Mouse (Mus musculus): Measurements from ENCODE around the gene Gnao1.

The Gnao1 gene

GRCm38 (mm10) chr8:94012013-94012951 lies 202.5 kb downstream of the Gnao1 start, which contains the start of gene Amfr:
Gene Amfr (minus strand): TSS chr8:94012842.
- DNase-seq: peak; percentile 81

DNA sequence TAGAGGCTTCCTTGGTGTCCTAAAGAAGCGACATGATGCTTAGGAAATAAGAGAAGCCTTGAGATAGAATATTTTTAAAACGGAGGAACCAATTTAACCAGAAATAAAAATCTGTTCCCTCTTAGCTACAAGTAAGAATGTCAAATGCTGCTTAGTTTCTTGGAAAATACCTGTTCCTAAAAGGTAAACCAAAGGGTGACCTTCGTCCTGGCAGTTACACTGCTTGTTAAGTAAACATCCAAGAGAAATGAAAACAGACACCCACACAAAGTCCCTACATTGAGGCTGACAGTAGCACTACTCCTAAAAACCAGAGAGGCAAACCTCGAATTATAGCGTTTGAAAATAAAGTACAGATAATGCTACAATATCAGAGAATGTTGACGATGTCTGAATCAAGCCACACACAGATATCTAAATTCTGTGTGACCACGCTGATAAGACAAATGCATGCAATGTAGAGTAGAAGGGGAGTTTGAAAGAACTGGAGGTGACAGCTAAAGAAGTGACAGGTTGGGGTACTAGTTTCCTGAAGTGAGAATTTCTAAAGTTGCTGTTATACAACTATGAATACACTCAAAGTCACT lies 203.4 kb downstream of the Gnao1 start:
- no peak for DNase-seq
